Mouse (Mus musculus): ENCODE measurements around the gene N4bp2. TPM values are rescaled to one million over a fixed set of nuclear protein-coding genes. Genes with fewer than 3 reads are reported as not detected.

N4bp2 gene
- polyA plus RNA-seq, 2 experiments = 6.5 to 12.2 TPM

GRCm38 (mm10) chr5:65763916-65764785 lies 830 bp downstream of the N4bp2 start:
- WGBS (ENCODE audit: insufficient replicate concordance) = under 1% methylated on average over 76 of the region's 121 CpGs
- peak overlapping the region; percentile 100 for H3K9ac ChIP-seq (replicated peaks)
- peak; percentile 81 for ATAC-seq (ENCODE audit: insufficient read depth)

GRCm38 (mm10) chr5:65764786-65765634 lies 1.7 kb downstream of the N4bp2 start:
- peak; percentile 77 for ATAC-seq (ENCODE audit: insufficient read depth)
- TF ChIP-seq EP300 (IDR thresholded peaks at IDR 0.05; ENCODE audit: low read depth) = 0 out of 2 replicates have a peak, but pooled peaks have one; percentile 7
- TF ChIP-seq CTCF (IDR thresholded peaks at IDR 0.05; ENCODE audit: low read depth) = 0 out of 2 replicates have a peak, but pooled peaks have one; percentile 2
- H3K27ac ChIP-seq = peak overlapping the region; percentile 97
- DNase-seq (ENCODE audit: low read depth in 3 of 3, low spot score in 3 of 3) = peak; percentile 92 to 94 (median 92)
- H3K4me2 ChIP-seq (ENCODE audit: low read depth) = peak overlapping the region; percentile 96
- H3K4me1 ChIP-seq (replicated peaks; ENCODE audit: control insufficient read depth in 2 of 2, insufficient read depth in 2 of 2, low read length in 1 of 2) = peaks cover 18 to 20% of the 10 kb centered on the region in 2 experiments
- no peaks in the 10 kb centered on the region for H3K27me3 ChIP-seq (ENCODE audit: control insufficient read depth, insufficient read depth, low read length)
- H3K36me3 ChIP-seq (replicated peaks; ENCODE audit: control insufficient read depth, insufficient read depth, low read depth) = no peaks in the 10 kb centered on the region; the same call in 1 of the 2 replicates
- no peaks in the 10 kb centered on the region for H3K9me3 ChIP-seq (ENCODE audit: control insufficient read depth, low read length)
- H3K9ac ChIP-seq (replicated peaks) = peak overlapping the region; percentile 100
- peak overlapping the region; percentile 69 to 99 for H3K4me3 ChIP-seq (ENCODE audit: insufficient read depth in 1 of 2, low read depth in 2 of 2, low read length in 2 of 2)
- WGBS (ENCODE audit: insufficient replicate concordance) = 6% methylated on average over 36 of the region's 36 CpGs

More at GRCm38 (mm10) chr5:65763916-65764785, 830 bp downstream of the N4bp2 start:
- DNase-seq (ENCODE audit: low read depth in 3 of 3, low spot score in 3 of 3) = peak; percentile 50 to 69 (median 57)
- Histone ChIP-seq H3K9me3 (ENCODE audit: control insufficient read depth, low read length) (no peaks in the 10 kb centered on the region), H3K4me3 (ENCODE audit: insufficient read depth in 1 of 2, low read depth in 2 of 2, low read length in 2 of 2) (peak overlapping the region; percentile 69 to 99), H3K27ac (peak overlapping the region; percentile 97), H3K4me2 (ENCODE audit: low read depth) (peak overlapping the region; percentile 96), H3K27me3 (ENCODE audit: control insufficient read depth, insufficient read depth, low read length) (no peaks in the 10 kb centered on the region), H3K4me1 (replicated peaks; ENCODE audit: control insufficient read depth in 2 of 2, insufficient read depth in 2 of 2, low read length in 1 of 2) (peaks cover 18 to 20% of the 10 kb centered on the region in 2 experiments), H3K36me3 (replicated peaks; ENCODE audit: control insufficient read depth, insufficient read depth, low read depth) (no peaks in the 10 kb centered on the region; the same call in 1 of the 2 replicates)
- TF ChIP-seq EP300 (IDR thresholded peaks at IDR 0.05; ENCODE audit: low read depth) (no peak), CTCF (IDR thresholded peaks at IDR 0.05; ENCODE audit: low read depth) (peak; percentile 59)

GRCm38 (mm10) chr5:65765635-65765911 lies 2.3 kb downstream of the N4bp2 start:
- ATAC-seq (ENCODE audit: insufficient read depth) (no peak), DNase-seq (ENCODE audit: low read depth in 3 of 3, low spot score in 3 of 3) (no peak)
- Histone ChIP-seq H3K36me3 (replicated peaks; ENCODE audit: control insufficient read depth, insufficient read depth, low read depth) (no peaks in the 10 kb centered on the region), H3K9ac (replicated peaks) (peak overlapping the region; percentile 47), H3K9me3 (ENCODE audit: control insufficient read depth, low read length) (no peaks in the 10 kb centered on the region), H3K4me1 (replicated peaks; ENCODE audit: control insufficient read depth in 2 of 2, insufficient read depth in 2 of 2, low read length in 1 of 2) (peaks cover 17% of the 10 kb centered on the region in 2 experiments), H3K4me2 (ENCODE audit: low read depth) (peak overlapping the region; percentile 96), H3K27me3 (ENCODE audit: control insufficient read depth, insufficient read depth, low read length) (no peaks in the 10 kb centered on the region), H3K4me3 (ENCODE audit: insufficient read depth in 1 of 2, low read depth in 2 of 2, low read length in 2 of 2) (peak overlapping the region; percentile 69 to 99; a peak in 3 of 4 replicates), H3K27ac (no peak overlapping the region)
- no peak for TF ChIP-seq EP300 (IDR thresholded peaks at IDR 0.05; ENCODE audit: low read depth)
- no peak for TF ChIP-seq CTCF (IDR thresholded peaks at IDR 0.05; ENCODE audit: low read depth)
- 70% methylated on average over 5 of the region's 5 CpGs for WGBS (ENCODE audit: insufficient replicate concordance)

- Histone ChIP-seq H3K27me3 (ENCODE audit: control insufficient read depth, insufficient read depth, low read length) (no peaks in the 10 kb centered on the region), H3K4me1 (replicated peaks; ENCODE audit: control insufficient read depth in 2 of 2, insufficient read depth in 2 of 2, low read length in 1 of 2) (peaks cover 5 to 6% of the 10 kb centered on the region in 2 experiments), H3K4me2 (ENCODE audit: low read depth) (no peak overlapping the region), H3K9ac (replicated peaks) (no peak overlapping the region), H3K9me3 (ENCODE audit: control insufficient read depth, low read length) (no peaks in the 10 kb centered on the region), H3K27ac (no peak overlapping the region), H3K4me3 (ENCODE audit: insufficient read depth in 1 of 2, low read depth in 2 of 2, low read length in 2 of 2) (no peak overlapping the region), H3K36me3 (replicated peaks; ENCODE audit: control insufficient read depth, insufficient read depth, low read depth) (no peaks in the 10 kb centered on the region)
- WGBS (ENCODE audit: insufficient replicate concordance) = 77% methylated on average over 5 of the region's 5 CpGs
- DNase-seq (ENCODE audit: low read depth in 3 of 3, low spot score in 3 of 3) (no peak), ATAC-seq (ENCODE audit: insufficient read depth) (no peak)
- TF ChIP-seq CTCF (IDR thresholded peaks at IDR 0.05; ENCODE audit: low read depth) (no peak), EP300 (IDR thresholded peaks at IDR 0.05; ENCODE audit: low read depth) (no peak)
Measured at GRCm38 (mm10) chr5:65768007-65768406, 4.7 kb downstream of the N4bp2 start.
